Mouse (Mus musculus) embryo, embryonic 11 days (tissue): ENCODE measurements around the gene Gmip.

Experiments
- DNase-seq: peaks from one replicate; pipeline ENCODE4 v3.0.0-alpha.2; 2015

The Gmip gene

GRCm38 (mm10) chr8:69808094-69808863 lies at the start of gene Gmip:
TSS of gene Gmip (plus strand) at chr8:69808679.
- DNase-seq = peak; percentile 85

- DNase-seq = no peak
Observed at GRCm38 (mm10) chr8:69761814-69762445, 46.5 kb upstream of the Gmip start.

DNA sequence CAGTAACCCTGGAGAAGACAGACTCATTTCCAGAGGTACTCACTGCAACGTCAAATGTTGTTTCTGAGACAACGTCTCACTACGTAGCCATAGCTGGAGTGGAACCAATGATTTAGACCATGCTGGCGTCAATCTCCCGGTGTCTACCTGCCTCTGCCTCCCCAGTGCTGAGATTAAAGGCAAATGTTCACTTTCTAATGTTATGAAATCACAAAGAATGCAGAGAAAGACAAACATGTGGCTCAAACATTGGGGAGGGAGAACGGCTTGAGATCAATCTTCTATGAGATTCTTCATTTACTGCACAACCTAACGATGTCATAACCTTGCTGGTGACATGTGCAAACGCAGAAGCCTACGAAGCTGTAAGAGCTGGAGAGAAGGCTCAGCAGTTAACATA lies 37.3 kb upstream of the Gmip start:
- DNase-seq = no peak

- DNase-seq = no peak
Observed at GRCm38 (mm10) chr8:69772106-69772505, 36.4 kb upstream of the Gmip start.

DNA sequence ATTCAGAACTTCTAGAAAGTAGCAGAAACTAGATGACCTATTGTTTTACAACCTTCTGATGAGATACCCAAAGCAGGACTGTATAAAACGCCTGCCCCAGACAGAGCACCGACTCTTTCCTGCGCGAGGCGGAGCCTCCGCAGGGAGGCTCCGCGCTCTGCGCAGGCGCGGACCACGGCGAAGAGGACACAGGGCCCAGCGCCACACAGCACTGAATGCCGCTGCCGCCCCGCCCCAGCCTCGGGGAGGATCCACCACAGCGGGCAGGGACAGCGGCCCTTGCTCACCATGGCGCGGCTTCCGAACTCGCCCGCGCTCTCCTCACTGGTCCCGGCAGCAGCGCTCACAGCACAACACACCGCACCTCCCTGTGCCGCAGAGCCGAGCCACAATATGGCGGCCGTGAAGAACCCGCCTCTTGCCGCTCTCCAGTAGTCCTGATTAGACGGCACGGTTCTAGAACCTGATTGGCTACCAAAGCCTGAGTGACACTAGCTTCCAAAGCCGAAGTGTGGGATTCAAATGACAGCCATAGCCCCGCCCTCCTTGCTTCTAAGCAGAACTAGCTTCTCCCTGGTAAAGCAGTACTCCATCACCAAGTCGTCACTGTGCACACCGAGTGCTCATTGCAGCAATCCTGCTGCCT lies 33.9 kb upstream of the Gmip start, which contains the start of gene Gm20422:
Gm20422 (minus strand) TSS at position 384 of the 646 bp plus-strand sequence.
- DNase-seq = peak; percentile 98

GRCm38 (mm10) chr8:69775149-69775534 lies 33.3 kb upstream of the Gmip start:
- DNase-seq = no peak

- no peak for DNase-seq
Observed at GRCm38 (mm10) chr8:69777111-69777510, 31.4 kb upstream of the Gmip start.

DNA sequence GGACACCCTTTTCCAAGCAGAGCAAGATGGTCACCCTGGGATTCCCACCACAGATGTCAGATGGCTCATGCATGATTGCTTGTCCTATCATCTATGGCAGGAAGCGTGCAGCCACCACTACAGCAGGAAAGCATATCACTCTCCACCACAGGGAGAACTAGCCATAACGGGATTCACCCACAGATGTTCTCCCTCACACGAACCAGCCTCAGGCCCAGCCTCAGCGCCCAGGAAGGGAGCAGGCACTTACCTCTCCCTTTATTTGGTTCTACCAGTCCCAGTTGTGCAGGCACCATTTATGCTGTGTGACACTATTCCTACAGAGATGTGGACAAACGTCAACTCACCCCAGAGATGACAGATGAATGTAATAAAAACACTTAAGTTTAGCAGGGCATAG lies 19.4 kb upstream of the Gmip start:
- DNase-seq = no peak

- DNase-seq = no peak
Observed at GRCm38 (mm10) chr8:69789731-69790130, 18.7 kb upstream of the Gmip start.

- peak; percentile 40 for DNase-seq
Observed at GRCm38 (mm10) chr8:69790364-69790763, 18.1 kb upstream of the Gmip start.

GRCm38 (mm10) chr8:69790773-69791367 lies 17.6 kb upstream of the Gmip start, which contains the start of the genes Atp13a1 and Zfp866:
TSS of gene Atp13a1 (plus strand) at chr8:69791163.
TSS of gene Zfp866 (minus strand) at chr8:69791178.
- peak; percentile 95 for DNase-seq

DNA sequence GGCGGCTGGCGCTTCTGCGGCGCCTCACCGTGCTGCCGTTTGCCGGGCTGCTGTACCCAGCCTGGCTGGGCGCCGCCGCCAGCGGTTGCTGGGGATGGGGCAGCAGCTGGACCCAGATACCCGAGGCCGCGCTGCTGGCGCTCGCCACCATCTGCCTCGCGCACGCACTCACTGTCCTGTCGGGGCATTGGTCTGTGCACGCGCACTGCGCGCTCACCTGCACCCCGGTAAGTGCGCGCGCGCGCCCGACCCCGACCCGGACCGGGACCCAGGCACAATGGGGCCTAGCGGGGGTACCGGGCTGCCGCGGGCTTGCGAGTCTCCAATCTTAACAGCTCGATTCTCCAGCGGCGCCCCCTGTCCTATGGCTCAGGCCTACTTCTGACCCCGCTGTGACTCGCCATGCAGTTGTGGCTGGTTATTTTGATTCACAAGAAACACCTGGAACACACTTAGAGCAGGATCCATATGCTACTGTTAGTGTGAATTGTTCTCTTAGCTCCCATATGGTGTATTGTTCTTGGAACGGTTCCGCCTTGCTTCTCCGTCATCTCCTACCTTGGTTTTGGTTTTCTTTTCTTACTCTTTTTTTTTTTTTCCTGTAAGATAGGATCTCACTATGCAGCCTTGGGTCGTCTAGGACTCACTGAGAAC lies 16.9 kb upstream of the Gmip start:
- DNase-seq = peak; percentile 65

DNA sequence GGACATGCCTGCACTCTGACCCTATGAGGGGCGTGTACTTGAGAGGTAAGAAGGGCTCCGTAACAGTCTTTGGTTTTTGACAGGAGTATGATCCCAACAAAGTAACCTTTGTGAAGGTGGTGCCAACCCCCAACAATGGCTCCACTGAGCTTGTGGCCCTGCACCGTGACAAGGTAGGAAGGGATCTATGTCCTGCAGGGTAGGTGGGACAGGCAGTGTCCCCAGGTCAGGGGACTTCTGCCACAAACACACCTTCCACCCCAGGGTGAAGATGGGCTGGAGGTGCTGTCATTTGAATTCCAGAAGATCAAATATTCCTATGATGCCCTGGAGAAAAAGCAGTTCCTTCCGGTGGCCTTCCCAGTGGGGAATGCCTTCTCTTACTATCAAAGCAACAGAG lies 14.8 kb upstream of the Gmip start:
- no peak for DNase-seq

GRCm38 (mm10) chr8:69794096-69794495 lies 14.4 kb upstream of the Gmip start:
- no peak for DNase-seq

DNA sequence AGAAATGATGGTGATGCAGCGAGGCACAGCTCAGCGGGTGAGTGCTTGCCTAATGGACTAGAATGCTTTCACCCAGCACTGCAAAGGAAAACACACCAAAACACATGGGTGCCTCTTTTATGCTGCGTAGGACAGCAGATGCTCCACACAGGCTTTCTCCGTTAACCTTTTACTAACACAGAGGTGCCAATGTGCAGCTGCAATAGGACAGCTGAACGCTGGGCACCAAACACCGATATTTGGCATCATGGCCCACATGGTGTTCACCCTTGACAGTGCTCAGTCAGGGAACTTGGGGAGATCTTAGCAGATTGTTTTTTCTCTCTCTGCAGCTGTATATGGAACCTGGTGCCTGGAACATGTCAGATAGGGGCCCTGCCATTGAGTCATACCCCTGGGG lies 13.6 kb upstream of the Gmip start:
- DNase-seq = no peak

GRCm38 (mm10) chr8:69796721-69797345 lies 11.6 kb upstream of the Gmip start:
- no peak for DNase-seq

GRCm38 (mm10) chr8:69797661-69798060 lies 10.8 kb upstream of the Gmip start:
- no peak for DNase-seq

DNA sequence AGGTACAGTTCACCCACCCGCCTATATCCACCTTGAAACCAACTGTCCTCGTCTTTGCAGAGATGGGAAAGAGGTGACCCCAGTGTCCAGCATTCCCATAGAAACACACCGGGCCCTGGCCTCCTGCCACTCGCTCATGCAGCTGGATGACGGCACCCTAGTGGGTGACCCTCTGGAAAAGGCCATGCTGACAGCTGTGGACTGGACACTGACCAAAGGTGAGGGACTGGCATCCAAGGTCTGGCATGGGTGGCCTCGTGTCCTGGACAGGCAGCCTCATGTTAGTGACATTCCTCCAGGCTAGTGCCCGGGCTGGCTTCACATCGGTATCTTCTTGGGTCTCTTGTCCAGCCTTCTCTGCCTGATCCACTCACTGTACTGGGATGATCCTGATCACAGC lies 9.2 kb upstream of the Gmip start:
- DNase-seq = no peak

GRCm38 (mm10) chr8:69799946-69800345 lies 8.5 kb upstream of the Gmip start:
- DNase-seq = no peak

DNA sequence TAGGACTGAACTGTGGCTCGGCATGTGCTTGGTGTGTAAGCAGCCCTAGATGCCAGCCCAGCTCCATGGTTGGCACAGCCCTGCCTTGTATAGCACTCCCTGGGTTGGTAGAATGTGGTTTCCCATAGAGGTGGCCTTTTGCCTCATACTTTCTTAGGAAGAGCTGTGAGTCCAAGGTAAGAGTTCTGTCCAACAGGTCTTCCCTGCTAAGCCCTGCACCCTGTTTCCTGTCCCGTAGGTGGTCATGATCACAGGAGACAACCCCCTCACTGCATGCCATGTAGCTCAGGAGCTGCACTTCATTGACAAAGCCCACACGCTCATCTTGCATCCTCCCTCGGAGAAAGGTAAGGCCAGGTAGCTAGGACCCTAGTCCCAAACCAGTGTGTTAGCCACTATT lies 6.7 kb upstream of the Gmip start:
- no peak for DNase-seq

- DNase-seq = no peak
Observed at GRCm38 (mm10) chr8:69802216-69802615, 6.3 kb upstream of the Gmip start.

GRCm38 (mm10) chr8:69803366-69803765 lies 5.1 kb upstream of the Gmip start:
- DNase-seq = no peak
